Comparison of ENCODE assay signal across 11 mouse cellular contexts in genomic region chr9:26727445-26727844, GRCm38 (mm10). TPM values are rescaled to one million over a fixed set of nuclear protein-coding genes. Genes with fewer than 3 reads are reported as not detected.
A peak's percentile ranks its signal among the peaks of the same experiment; 100 is the strongest.
DNase-seq lines count a peak whose midpoint lies in the region; ATAC-seq lines count a peak whose summit lies in the region.
"Had no signal": no experiment of that assay in that cellular context is flagged by ENCODE, and none has a peak within 500 bp of the region (broad histone marks: within the 10 kb centered on the region; RNA-seq: fewer than 3 reads in every experiment).

No protein-coding gene starts in this region.

- no peak overlapping the region for H3K4me3 ChIP-seq in hindbrain, embryonic 11.5 days (ENCODE audit: low read depth, low read length)
- H3K4me3 ChIP-seq in hindbrain, embryonic 16.5 days (ENCODE audit: low read length) = no peak overlapping the region
- H3K4me3 ChIP-seq in neural tube, embryonic 15.5 days (replicated peaks) = no peak overlapping the region
- H3K4me3 ChIP-seq in neural tube, embryonic 11.5 days (ENCODE audit: low read depth, low read length) = no peak overlapping the region

- H3K27me3 ChIP-seq in hindbrain, embryonic 11.5 days (ENCODE audit: control insufficient read depth, insufficient read depth, low read length) = no peaks in the 10 kb centered on the region
- no peaks in the 10 kb centered on the region for H3K27me3 ChIP-seq in hindbrain, embryonic 16.5 days (replicated peaks; ENCODE audit: control insufficient read depth, insufficient read depth, low read length)
- H3K27me3 ChIP-seq in neural tube, embryonic 15.5 days (replicated peaks) = no peaks in the 10 kb centered on the region; the same call in 1 of the 2 replicates
- H3K27me3 ChIP-seq in neural tube, embryonic 11.5 days (ENCODE audit: control insufficient read depth, insufficient read depth, low read length) = 0 out of 2 replicates have a peak, but pooled peaks cover 2% of the 10 kb centered on the region

- H3K9ac ChIP-seq in hindbrain, embryonic 11.5 days (ENCODE audit: low read depth, low read length) = no peak overlapping the region
- no peak overlapping the region for H3K9ac ChIP-seq in hindbrain, embryonic 16.5 days (ENCODE audit: low read depth, low read length)
- H3K9ac ChIP-seq in neural tube, embryonic 15.5 days (replicated peaks) = no peak overlapping the region
- H3K9ac ChIP-seq in neural tube, embryonic 11.5 days (ENCODE audit: low read length) = no peak overlapping the region
- H3K9ac ChIP-seq: hindbrain, embryonic 14.5 days; liver, embryonic 14.5 days had no signal

- H3K9me3 ChIP-seq in hindbrain, embryonic 11.5 days (ENCODE audit: control insufficient read depth, low read length) = no peaks in the 10 kb centered on the region
- no peaks in the 10 kb centered on the region for H3K9me3 ChIP-seq in hindbrain, embryonic 16.5 days (ENCODE audit: control insufficient read depth, low read length)
- H3K9me3 ChIP-seq in neural tube, embryonic 15.5 days (replicated peaks) = no peaks in the 10 kb centered on the region
- H3K9me3 ChIP-seq in neural tube, embryonic 11.5 days (ENCODE audit: control insufficient read depth, low read length) = no peaks in the 10 kb centered on the region

- WGBS in hindbrain, embryonic 11.5 days = 67% methylated on average over 2 of the region's 2 CpGs
- 59% methylated on average over 2 of the region's 2 CpGs for WGBS in hindbrain, embryonic 16.5 days
- 51% methylated on average over 2 of the region's 2 CpGs for WGBS in neural tube, embryonic 15.5 days
- WGBS in neural tube, embryonic 11.5 days = 67% methylated on average over 2 of the region's 2 CpGs

- H3K4me1 ChIP-seq in hindbrain, embryonic 11.5 days (replicated peaks; ENCODE audit: control insufficient read depth, insufficient read depth, low read length) = no peaks in the 10 kb centered on the region
- no peaks in the 10 kb centered on the region for H3K4me1 ChIP-seq in hindbrain, embryonic 16.5 days (ENCODE audit: control insufficient read depth, insufficient read depth, low read depth, low read length)
- H3K4me1 ChIP-seq in neural tube, embryonic 15.5 days = peaks cover 2% of the 10 kb centered on the region; the same call in 1 of the 2 replicates
- no peaks in the 10 kb centered on the region for H3K4me1 ChIP-seq in neural tube, embryonic 11.5 days (ENCODE audit: control insufficient read depth, insufficient read depth, low read length)

- no peak overlapping the region for H3K27ac ChIP-seq in hindbrain, embryonic 11.5 days (ENCODE audit: low read depth, low read length)
- H3K27ac ChIP-seq in hindbrain, embryonic 16.5 days (ENCODE audit: low read depth, low read length) = no peak overlapping the region
- H3K27ac ChIP-seq in neural tube, embryonic 15.5 days (replicated peaks) = no peak overlapping the region
- no peak overlapping the region for H3K27ac ChIP-seq in neural tube, embryonic 11.5 days (ENCODE audit: low read depth, low read length)
- H3K27ac ChIP-seq: hindbrain, embryonic 14.5 days; liver, embryonic 14.5 days had no signal

- DNase-seq in hindbrain, embryonic 11.5 days (ENCODE audit: low spot score) = peak; percentile 60
- peak; percentile 60 for DNase-seq in neural tube, embryonic 10.5 days (ENCODE audit: extremely low spot score, low spot score)
- DNase-seq in embryo, embryonic 10 days (ENCODE audit: low spot score) = peak; percentile 81
- DNase-seq in neural tube, embryonic 11.5 days (ENCODE audit: low spot score) = peak; percentile 57
- DNase-seq in frontal cortex, adult 2 months (ENCODE audit: extremely low spot score in 1 of 2, low spot score in 1 of 2) = no peak
- DNase-seq in spleen, adult 18-20 months = no peak
- DNase-seq: gastrocnemius, postnatal 36 days had no signal

- no peak for ATAC-seq in hindbrain, embryonic 11.5 days (ENCODE audit: low FRiP score)
- ATAC-seq in hindbrain, embryonic 16.5 days = no peak
- no peak for ATAC-seq in neural tube, embryonic 15.5 days (ENCODE audit: low FRiP score)
- ATAC-seq in neural tube, embryonic 11.5 days (ENCODE audit: insufficient read depth, low FRiP score, low TSS enrichment) = no peak

- H3K4me2 ChIP-seq in hindbrain, embryonic 11.5 days (replicated peaks; ENCODE audit: low read depth, low read length) = no peak overlapping the region
- H3K4me2 ChIP-seq in hindbrain, embryonic 16.5 days (ENCODE audit: low read length) = no peak overlapping the region
- H3K4me2 ChIP-seq in neural tube, embryonic 15.5 days = no peak overlapping the region
- H3K4me2 ChIP-seq in neural tube, embryonic 11.5 days (ENCODE audit: low read depth) = no peak overlapping the region
- H3K4me2 ChIP-seq: hindbrain, embryonic 14.5 days had no signal

- no peaks in the 10 kb centered on the region for H3K36me3 ChIP-seq in hindbrain, embryonic 11.5 days (ENCODE audit: control insufficient read depth, insufficient read depth, low read length)
- no peaks in the 10 kb centered on the region for H3K36me3 ChIP-seq in hindbrain, embryonic 16.5 days (ENCODE audit: control insufficient read depth, insufficient read depth, low read length)
- no peaks in the 10 kb centered on the region for H3K36me3 ChIP-seq in neural tube, embryonic 15.5 days
- H3K36me3 ChIP-seq in neural tube, embryonic 11.5 days (ENCODE audit: control insufficient read depth, insufficient read depth, low read length) = no peaks in the 10 kb centered on the region

RNA-seq across cellular contexts. Expression of gene B3gat1, which starts 6.1 kb away (rescaled TPM):
- 7.3 and 8.6 TPM in 2 replicates for polyA plus RNA-seq in hindbrain, embryonic 11.5 days (2014; fragmentation: Nextera tagmentation; extraction: Ambion mirVana)
- polyA plus RNA-seq in hindbrain, embryonic 16.5 days (2015; fragmentation: Nextera tagmentation; extraction: Ambion mirVana) = 32.6 and 45.4 TPM in 2 replicates
- polyA plus RNA-seq in neural tube, embryonic 15.5 days (2015; fragmentation: Nextera tagmentation; extraction: Ambion mirVana) = 34.9 and 43.8 TPM in 2 replicates
- polyA plus RNA-seq in neural tube, embryonic 11.5 days (2014; fragmentation: Nextera tagmentation; extraction: Ambion mirVana) = 5.9 and 7.2 TPM in 2 replicates
- 192 and 233 TPM in 2 replicates for polyA plus RNA-seq in frontal cortex, adult 2 months (2012; rRNA removed)

Comparison
In these comparisons a context has a peak if more than half of its experiments do, and no peak if none do; other contexts are left out.
1. DNase-seq: peak in hindbrain, embryonic 11.5 days (single experiment), neural tube, embryonic 10.5 days (single experiment), embryo, embryonic 10 days (single experiment) and neural tube, embryonic 11.5 days (single experiment); none in frontal cortex, adult 2 months (0 of 2) and spleen, adult 18-20 months (0 of 2).